Mouse (Mus musculus): ENCODE data around the gene Pak3.
A peak's percentile ranks its signal among the peaks of the same experiment; 100 is the strongest.
"Not testable (repeated sequence)": the region's sequence is repeated elsewhere in the genome, so short reads cannot be mapped to it uniquely, and the experiment has no call there.

Pak3 gene

GRCm38 (mm10) chrX:143518168-143518901 is at the start of gene Pak3:
TSS of gene Pak3 (plus strand) at chrX:143518591.
- peak; percentile 31 to 36 for DNase-seq

GRCm38 (mm10) chrX:143482866-143483265 is 35.5 kb upstream of the Pak3 start:
- DNase-seq: peak; percentile 85 to 96

- no peak for DNase-seq
Observed at GRCm38 (mm10) chrX:143501053-143501695, 17.2 kb upstream of the Pak3 start.

- no peak for DNase-seq
Observed at GRCm38 (mm10) chrX:143501776-143502365, 16.5 kb upstream of the Pak3 start.

- peak in 1 of 2 experiments; percentile 6 for DNase-seq
Observed at GRCm38 (mm10) chrX:143518917-143519316, 526 bp downstream of the Pak3 start.

GRCm38 (mm10) chrX:143519454-143519853 is 1.1 kb downstream of the Pak3 start:
- DNase-seq: not testable (repeated sequence)

GRCm38 (mm10) chrX:143520195-143520594 is 1.8 kb downstream of the Pak3 start:
- no peak for DNase-seq

- no peak for DNase-seq
Observed at GRCm38 (mm10) chrX:143532331-143532730, 13.9 kb downstream of the Pak3 start.

- no peak for DNase-seq
Observed at GRCm38 (mm10) chrX:143533574-143533973, 15.2 kb downstream of the Pak3 start.

GRCm38 (mm10) chrX:143542756-143543155 is 24.4 kb downstream of the Pak3 start:
- no peak for DNase-seq

- no peak for DNase-seq
Observed at GRCm38 (mm10) chrX:143543186-143543793, 24.9 kb downstream of the Pak3 start.

- peak in 1 of 2 experiments; percentile 1 for DNase-seq
Observed at GRCm38 (mm10) chrX:143573691-143574090, 55.3 kb downstream of the Pak3 start.

- no peak for DNase-seq
Observed at GRCm38 (mm10) chrX:143579925-143580324, 61.5 kb downstream of the Pak3 start.

GRCm38 (mm10) chrX:143580458-143580959 is 62.1 kb downstream of the Pak3 start:
- no peak for DNase-seq

GRCm38 (mm10) chrX:143606877-143607449 is 88.6 kb downstream of the Pak3 start:
- DNase-seq: no peak

- no peak for DNase-seq
Observed at GRCm38 (mm10) chrX:143618734-143619133, 100.3 kb downstream of the Pak3 start.

GRCm38 (mm10) chrX:143627767-143628166 is 109.4 kb downstream of the Pak3 start:
- no peak for DNase-seq

- DNase-seq: no peak
Observed at GRCm38 (mm10) chrX:143643936-143644335, 125.5 kb downstream of the Pak3 start.

GRCm38 (mm10) chrX:143644807-143645206 is 126.4 kb downstream of the Pak3 start:
- no peak for DNase-seq

GRCm38 (mm10) chrX:143654308-143655176 is 136.2 kb downstream of the Pak3 start:
- DNase-seq: no peak

GRCm38 (mm10) chrX:143655177-143655492 is 136.7 kb downstream of the Pak3 start:
- no peak for DNase-seq
